Mouse (Mus musculus) fat pad, adult 2 months (tissue): ENCODE measurements around the gene Cacna1a.

Experiments
- DNase-seq: peaks from one replicate; pipeline ENCODE4 v3.0.0-alpha.2; 2011; ENCODE audit warnings: low read depth, low spot score; ENCODE audit errors: extremely low read depth

The Cacna1a gene

GRCm38 (mm10) chr8:84635397-84636050 is 247.3 kb downstream of the Cacna1a start:
- no peak for DNase-seq

GRCm38 (mm10) chr8:84636051-84636691 is 247.9 kb downstream of the Cacna1a start:
- no peak for DNase-seq

GRCm38 (mm10) chr8:84637946-84638554 is 249.8 kb downstream of the Cacna1a start:
- DNase-seq: no peak

DNA sequence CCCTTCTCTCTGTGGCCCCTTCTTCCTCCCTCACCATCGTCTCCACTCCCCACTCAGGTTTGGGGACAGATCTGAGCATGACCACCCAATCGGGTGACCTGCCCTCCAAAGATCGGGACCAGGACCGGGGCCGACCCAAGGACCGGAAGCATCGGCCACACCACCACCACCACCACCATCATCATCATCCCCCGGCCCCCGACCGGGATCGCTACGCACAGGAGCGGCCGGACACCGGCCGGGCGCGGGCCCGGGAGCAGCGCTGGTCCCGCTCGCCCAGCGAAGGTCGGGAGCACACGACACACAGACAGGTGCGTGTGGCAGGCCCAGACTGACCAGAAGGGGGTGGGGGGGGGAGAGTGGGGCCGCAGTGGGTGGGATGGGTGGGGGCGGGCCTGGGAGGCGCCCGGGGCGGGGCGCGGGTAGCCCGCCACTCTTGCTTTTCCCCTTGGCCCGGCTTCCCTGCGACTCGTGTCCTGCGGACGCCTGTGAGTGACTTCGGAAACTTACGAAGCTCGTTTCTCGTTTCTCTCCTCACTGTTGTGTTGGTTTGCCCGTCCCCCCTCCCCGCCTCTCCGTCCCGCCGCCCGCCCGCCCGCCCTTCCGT is 250.4 kb downstream of the Cacna1a start:
- no peak for DNase-seq

DNA sequence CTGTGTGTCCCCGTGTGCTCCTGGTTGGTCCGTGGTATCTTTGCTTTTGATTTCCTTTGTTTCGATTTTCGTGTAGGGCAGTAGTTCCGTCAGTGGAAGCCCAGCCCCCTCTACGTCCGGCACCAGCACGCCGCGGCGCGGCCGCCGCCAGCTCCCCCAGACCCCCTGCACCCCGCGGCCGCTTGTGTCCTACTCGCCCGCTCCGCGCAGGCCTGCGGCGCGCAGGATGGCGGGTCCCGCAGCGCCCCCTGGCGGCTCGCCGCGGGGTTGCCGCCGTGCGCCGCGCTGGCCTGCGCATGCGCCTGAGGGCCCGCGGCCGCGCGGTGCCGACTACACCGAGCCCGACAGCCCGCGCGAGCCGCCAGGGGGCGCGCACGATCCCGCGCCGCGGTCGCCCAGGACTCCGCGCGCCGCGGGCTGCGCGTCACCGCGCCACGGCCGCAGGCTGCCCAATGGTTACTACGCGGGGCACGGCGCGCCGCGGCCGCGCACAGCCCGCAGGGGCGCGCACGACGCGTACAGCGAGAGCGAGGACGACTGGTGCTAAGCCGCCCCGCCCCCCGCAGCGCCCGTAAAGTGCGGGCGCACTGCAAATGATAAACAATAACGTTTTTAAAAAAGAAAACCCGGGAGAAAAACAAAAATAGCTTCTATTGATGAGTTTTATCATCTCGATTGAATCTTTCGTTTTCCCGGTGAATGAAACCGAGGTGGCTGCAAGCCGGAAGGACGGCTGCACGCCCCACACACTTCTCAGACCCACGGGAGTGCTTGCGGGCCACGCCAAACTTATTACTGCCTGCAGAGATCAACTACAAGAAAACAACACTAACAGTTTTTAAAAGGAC is 251.1 kb downstream of the Cacna1a start:
- no peak for DNase-seq

DNA sequence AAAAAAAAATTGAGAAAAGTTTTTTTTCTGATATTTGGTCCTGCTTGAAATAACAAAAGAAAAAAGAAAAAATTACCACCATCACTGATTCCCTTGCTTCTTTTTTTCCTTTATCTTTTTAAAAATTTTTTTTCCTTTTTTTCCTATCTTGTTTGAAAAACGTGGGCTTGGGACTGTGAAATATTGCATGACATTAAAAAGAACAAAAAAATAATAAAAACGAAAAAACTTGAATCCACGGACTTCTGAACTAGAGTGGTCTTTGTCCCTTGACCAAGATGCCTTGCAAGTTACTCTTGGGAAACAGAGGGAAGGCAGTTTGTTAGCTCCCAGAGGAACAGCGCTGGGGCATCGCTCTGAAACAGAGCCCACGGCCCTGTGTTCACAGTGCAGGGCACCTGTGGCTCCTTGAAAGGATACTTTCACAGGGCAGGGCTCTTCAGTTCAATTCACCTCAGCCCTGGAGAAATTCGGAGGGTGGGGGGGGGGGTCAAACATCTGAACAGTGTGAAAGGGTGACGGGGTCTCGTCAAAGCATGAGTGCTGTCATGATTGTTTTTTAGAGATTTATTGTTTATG is 251.9 kb downstream of the Cacna1a start:
- no peak for DNase-seq

DNA sequence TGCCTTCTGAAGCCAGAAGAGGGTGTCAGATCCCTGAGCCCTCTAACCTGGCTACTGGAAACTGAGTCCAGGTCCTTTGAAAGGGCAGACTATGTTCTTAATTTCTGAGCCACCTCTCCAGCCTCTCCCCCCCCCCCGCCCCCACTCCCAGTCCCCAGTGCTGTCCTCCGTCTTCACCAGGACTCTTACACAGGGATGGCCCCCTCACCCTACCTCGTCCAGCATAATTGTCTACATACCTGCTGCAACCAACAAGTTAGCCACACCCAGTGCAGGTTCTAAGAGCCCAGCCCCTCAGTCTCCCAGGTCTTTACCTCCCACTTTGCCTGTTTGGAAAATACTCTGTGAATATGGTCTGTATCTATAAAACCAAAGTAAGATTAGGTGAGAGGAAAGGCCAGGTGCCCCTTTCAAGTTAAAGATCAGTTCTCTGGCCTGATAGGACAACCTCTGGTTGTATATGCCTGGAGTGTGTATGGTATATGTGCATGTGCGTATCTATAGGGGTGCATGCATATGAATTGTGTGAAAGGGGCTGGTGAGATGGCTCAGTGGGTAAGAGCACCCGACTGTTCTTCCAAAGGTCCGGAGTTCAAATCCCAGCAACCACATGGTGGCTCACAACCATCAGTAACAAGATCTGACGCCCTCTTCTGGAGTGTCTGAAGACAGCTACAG is 252.5 kb downstream of the Cacna1a start:
- no peak for DNase-seq

GRCm38 (mm10) chr8:84641578-84642361 is 253.5 kb downstream of the Cacna1a start:
- DNase-seq: no peak

- no peak for DNase-seq
These were observed 254.8 kb downstream of the Cacna1a start for GRCm38 (mm10) chr8:84643019-84643418.

GRCm38 (mm10) chr8:84646800-84647199 is 258.6 kb downstream of the Cacna1a start:
- DNase-seq: no peak

- no peak for DNase-seq
These were observed 259.2 kb downstream of the Cacna1a start for GRCm38 (mm10) chr8:84647461-84647901.

DNA sequence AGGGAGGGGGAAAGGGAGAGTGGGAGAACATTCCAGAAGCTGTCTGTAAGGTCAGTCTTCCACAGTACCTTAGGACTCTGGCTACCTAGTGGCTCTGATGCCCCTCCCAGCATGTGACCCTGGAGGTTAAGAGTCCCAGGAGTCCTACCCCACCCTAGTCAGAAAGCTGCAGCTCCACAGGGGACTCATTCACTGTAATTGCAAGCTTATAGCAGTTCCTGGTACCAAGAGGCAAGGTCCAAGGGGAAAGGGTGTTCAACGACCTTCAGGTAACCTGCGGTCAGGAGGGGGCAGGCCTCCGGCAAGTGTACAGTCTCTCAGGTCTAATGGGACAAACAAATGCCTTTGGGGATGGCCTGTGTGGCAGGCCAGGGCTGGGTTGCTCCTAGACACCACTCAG is 262.0 kb downstream of the Cacna1a start:
- DNase-seq: no peak

GRCm38 (mm10) chr8:84653092-84653631 is 264.9 kb downstream of the Cacna1a start:
- DNase-seq: no peak

- no peak for DNase-seq
These were observed 266.4 kb downstream of the Cacna1a start for GRCm38 (mm10) chr8:84654597-84654996.

DNA sequence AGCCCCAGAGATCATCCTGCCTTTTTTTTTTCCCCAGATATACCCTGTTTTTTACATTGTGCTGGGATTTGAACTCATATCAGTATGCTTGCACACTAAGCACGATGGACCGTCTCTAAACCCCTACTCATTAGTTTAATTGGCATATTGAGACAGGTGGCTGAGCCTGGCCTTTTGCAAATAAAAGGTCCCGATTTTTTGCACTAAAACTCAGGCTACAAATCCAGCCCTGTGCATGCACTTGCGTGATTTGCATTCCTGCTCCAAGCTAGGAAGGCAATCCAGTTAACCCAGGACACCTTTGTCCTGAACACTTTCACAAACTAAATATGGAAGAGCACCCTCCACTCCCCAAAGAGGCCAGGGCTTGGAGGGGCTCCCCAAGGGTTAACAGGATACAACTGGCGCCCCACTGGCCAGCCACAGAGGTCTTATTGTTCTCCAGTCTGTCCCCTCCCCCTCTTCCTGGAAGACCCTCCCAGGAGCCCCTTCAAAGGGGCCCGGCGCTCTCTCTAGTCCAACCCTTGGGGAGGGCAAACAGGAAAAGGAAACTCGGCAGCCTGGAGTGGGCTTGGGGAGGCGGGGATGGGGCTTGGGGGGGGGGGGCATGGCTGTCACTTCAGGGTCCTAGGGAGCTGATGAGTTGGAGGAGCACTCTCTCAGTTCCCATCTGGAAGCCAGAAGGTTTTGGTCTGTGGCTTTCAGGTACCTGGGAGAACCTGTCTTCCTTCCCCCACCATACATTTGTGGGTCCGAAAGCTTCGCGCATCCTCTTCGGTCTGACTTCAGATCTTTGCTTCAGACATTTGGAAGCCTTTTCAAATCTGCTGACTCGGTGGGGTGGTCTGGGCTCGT is 267.3 kb downstream of the Cacna1a start:
- no peak for DNase-seq

GRCm38 (mm10) chr8:84656191-84656525 is 267.9 kb downstream of the Cacna1a start:
- DNase-seq: no peak

DNA sequence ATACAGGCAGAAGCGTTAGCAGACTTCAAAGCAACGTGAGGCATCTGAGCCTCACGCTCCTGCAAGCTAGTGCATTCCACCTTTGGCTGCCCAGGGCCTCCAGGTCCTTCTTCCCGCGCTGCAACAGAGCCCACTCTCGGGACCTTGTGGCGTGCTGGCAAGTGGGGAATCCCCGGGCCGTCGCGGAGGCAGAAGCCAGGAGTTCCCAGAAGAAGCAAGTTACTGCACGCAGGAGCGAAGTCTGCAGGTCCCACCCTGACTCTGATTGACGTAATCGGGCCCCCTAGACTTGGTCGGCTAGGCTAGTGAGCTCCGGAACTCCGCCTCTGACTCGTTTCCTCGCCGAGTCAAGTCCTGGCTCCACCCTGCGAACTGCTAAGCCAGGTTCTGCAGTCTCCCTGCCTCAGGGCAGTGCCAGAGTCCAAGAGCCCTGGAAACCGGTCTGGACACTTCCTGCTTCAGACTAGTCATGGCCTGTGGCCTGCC is 268.4 kb downstream of the Cacna1a start:
- DNase-seq: peak; percentile 89

GRCm38 (mm10) chr8:84657203-84657602 is 269.0 kb downstream of the Cacna1a start:
- DNase-seq: no peak
